Mouse (Mus musculus) lung, embryonic 15.5 days (tissue): Measurements from ENCODE around the gene Akap1. TPM values are rescaled to one million over a fixed set of nuclear protein-coding genes. Genes with fewer than 3 reads are reported as not detected.
A peak's percentile ranks its signal among the peaks of the same experiment; 100 is the strongest.

Experiments
- ATAC-seq: fragments of 200-750 bp; cut with Nextera tagmentation; 2 replicates; pipeline ENCODE4 v1.8.0; 2017; ENCODE audit warnings: moderate number of reproducible peaks, borderline replicate concordance; ENCODE audit not compliant: low FRiP score, low TSS enrichment; ENCODE audit errors: extremely low read depth
- H3K27ac ChIP-seq: fragments of 300-500 bp; sonication (generic); 2 replicates; pipeline ENCODE4 v1.5.1; 2015; ENCODE audit warnings: moderate library complexity, mild to moderate bottlenecking, inconsistent platforms
- H3K27me3 ChIP-seq: fragments of 300-500 bp; sonication (generic); 2 replicates; pipeline ENCODE4 v1.6.1; 2015; ENCODE audit warnings: inconsistent platforms
- H3K36me3 ChIP-seq: fragments of 300-500 bp; sonication (generic); 2 replicates; pipeline ENCODE4 v1.6.1; 2015; ENCODE audit warnings: inconsistent platforms
- H3K4me1 ChIP-seq: fragments of 300-500 bp; sonication (generic); 2 replicates; pipeline ENCODE4 v1.6.1; 2015; ENCODE audit warnings: inconsistent platforms
- H3K4me2 ChIP-seq: fragments of 300-500 bp; sonication (generic); 2 replicates; pipeline ENCODE4 v1.6.1; 2015; ENCODE audit warnings: inconsistent platforms, mild to moderate bottlenecking, moderate library complexity
- H3K4me3 ChIP-seq: fragments of 300-500 bp; sonication (generic); 2 replicates; pipeline ENCODE4 v1.5.1; 2015; ENCODE audit warnings: mild to moderate bottlenecking, inconsistent platforms
- H3K9ac ChIP-seq: fragments of 300-500 bp; sonication (generic); 2 replicates; pipeline ENCODE4 v1.6.1; 2015; ENCODE audit warnings: inconsistent platforms
- H3K9me3 ChIP-seq: fragments of 300-500 bp; sonication (generic); 2 replicates; pipeline ENCODE4 v1.6.1; 2016; ENCODE audit warnings: inconsistent platforms
- WGBS: fragments of 180-500 bp; shearing (Covaris S2); methylation state at CpG from one replicate; pipeline ENCODE4 v1.1.7; 2015; 5-methylcytosine and 5-hydroxymethylcytosine counted together
- polyA plus RNA-seq: library from polyadenylated mRNA; unstranded; fragments of >200 nt; fragmentation: Nextera tagmentation; extraction: Ambion mirVana; gene quantifications from 2 replicates; pipeline ENCODE4 v1.2.1, GENCODE M21; 2015

Akap1 gene
- 18.3 and 18.8 TPM in 2 replicates for polyA plus RNA-seq

DNA sequence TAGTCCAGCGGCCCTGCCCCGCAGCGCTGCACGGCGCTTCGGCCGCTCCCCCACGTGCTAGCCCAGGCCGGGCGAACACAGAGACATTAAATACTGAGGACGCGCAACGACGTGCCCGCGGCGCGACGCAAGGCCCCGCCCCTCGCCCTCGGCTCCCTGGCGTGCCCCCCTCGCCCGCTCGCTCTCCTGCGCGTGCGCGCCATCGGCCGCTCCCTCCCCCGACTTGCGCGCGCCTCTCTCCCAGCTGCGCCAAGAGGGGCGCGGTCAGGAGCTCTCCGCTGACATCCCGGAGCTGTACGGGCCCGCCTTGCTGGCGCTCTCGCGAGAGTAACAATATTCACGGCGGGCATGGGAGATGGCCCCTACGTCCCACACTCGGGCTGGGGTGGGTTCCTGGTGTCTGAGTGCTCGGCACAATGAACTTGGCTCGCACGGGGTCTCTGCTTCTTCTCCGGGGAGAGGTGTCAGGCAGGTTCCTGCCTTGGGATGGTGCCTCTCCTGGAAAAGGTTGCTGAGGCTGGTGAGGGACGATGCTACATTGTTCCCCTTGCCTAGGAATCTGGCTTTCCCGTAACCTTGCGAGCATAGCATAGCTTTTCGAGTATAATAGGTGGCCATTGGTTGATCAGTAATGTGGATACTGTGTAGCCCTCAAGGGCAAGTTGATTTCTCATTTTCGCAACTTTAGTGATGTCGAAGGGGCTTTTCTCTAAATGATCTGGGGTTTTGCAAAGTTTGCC is at the start of gene Akap1:
Gene Akap1 (minus strand): TSS at position 129 of the 740 bp plus-strand sequence.
- 2% methylated on average over 58 of the region's 60 CpGs for WGBS
- Histone ChIP-seq H3K4me1 (peaks cover 24% of the 10 kb centered on the region), H3K4me2 (peak within 1 kb of the TSS; percentile 99), H3K27ac (peak within 1 kb of the TSS; percentile 84), H3K9ac (peak within 1 kb of the TSS; percentile 69), H3K9me3 (no peaks in the 10 kb centered on the region), H3K4me3 (peak within 1 kb of the TSS; percentile 79), H3K27me3 (no peaks in the 10 kb centered on the region), H3K36me3 (no peaks in the 10 kb centered on the region)
- ATAC-seq, result peak; percentile 98

DNA sequence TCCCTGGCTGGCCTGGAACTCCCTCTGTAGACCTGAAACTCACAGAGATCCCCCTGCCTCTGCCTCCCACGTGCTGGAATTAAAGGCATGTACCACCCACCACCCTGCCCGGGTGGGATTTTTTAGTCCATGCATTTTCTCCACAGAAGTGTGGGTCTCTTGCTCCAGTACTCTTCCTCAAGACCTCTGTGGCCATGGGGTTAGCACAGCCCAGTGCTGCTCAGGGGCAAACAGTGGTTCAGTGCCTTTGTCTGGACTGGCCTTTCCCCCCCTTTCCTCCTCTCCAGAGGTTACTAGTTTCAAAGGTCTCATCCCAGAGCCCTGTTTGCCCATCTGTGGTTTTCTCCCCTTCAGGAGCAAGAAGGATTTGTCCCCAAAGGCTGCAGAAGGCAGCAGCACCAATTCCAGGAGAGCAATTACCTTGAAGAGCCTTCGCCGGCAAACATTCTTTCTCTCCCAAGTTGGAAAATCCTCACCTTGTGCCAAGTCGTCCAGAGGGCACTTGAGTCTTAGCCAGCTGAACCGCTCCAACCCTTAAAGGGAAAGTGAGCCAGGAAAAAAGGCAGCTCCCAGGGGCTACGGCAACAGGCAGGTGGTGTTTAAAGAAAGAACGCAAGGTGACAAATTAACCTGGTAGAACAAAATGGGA is 45.1 kb upstream of the Akap1 start:
- no peaks in the 10 kb centered on the region for H3K36me3 ChIP-seq
- ATAC-seq, result peak; percentile 59; the same call in 1 of the 2 replicates
- H3K4me1 ChIP-seq, result peaks cover 5% of the 10 kb centered on the region; the same call in 1 of the 2 replicates
- H3K9ac ChIP-seq, result no peak overlapping the region
- no peak overlapping the region for H3K4me2 ChIP-seq
- no peak overlapping the region for H3K4me3 ChIP-seq
- peak overlapping the region; percentile 90 for H3K27ac ChIP-seq
- H3K27me3 ChIP-seq, result no peaks in the 10 kb centered on the region
- H3K9me3 ChIP-seq, result no peaks in the 10 kb centered on the region
- 54% methylated on average over 8 of the region's 8 CpGs for WGBS

DNA sequence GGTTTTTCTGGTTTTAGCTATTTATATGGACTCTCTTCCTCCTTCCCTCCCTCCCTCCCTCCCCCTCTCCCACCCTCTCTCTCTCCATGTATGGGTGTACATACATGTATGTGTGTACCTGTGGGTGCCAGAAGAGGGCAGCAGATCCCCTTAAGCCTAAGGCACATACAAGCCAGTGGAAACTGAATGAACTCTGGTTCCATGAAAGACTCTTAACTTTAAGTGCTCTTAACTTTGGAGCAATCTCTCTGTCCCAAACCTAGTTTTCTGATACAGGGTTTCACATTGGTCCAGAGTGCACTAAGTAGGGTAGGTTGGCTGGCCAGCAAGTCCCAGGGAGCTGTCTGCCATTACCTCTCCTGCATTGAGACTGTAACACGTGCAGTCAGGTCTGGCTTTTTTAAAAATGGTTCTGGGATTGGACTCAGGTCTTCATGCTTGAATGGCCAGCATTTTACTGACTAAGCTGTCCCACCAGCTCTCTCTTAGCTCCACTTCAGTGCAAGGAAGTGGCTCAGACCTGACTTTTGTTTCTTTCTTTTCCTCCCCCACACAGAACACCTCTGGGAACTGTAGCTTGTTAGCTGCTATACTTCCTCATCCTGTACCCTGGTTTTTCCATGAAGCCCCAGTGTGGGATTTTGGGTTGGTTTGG is 44.3 kb upstream of the Akap1 start:
- WGBS, result 76% methylated on average over 1 of the region's 1 CpGs
- H3K27ac ChIP-seq, result peak overlapping the region; percentile 90
- 0 out of 2 replicates have a peak, but pooled peaks have one; percentile 57 for ATAC-seq
- H3K4me1 ChIP-seq, result peaks cover 5% of the 10 kb centered on the region; the same call in 1 of the 2 replicates
- H3K9me3 ChIP-seq, result no peaks in the 10 kb centered on the region
- no peak overlapping the region for H3K9ac ChIP-seq
- H3K4me3 ChIP-seq, result no peak overlapping the region
- H3K27me3 ChIP-seq, result no peaks in the 10 kb centered on the region
- no peak overlapping the region for H3K4me2 ChIP-seq
- no peaks in the 10 kb centered on the region for H3K36me3 ChIP-seq

DNA sequence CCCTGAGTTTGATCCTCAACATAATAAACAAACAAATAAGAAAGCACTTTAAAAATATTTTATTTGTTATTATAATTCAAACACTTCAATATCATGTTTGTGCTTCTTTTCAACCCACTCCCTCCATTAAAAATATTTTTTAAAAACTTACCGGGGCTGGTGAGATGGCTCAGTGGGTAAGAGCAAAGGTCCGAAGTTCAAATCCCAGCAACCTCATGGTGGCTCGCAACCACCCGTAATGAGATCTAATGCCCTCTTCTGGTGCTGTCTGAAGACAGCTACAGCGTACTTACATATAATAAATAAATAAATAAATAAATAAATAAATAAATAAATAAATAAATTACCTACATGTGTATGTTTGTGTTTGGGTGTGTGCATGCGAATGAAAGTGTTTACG is 43.5 kb upstream of the Akap1 start:
- Histone ChIP-seq H3K4me2 (no peak overlapping the region), H3K36me3 (no peaks in the 10 kb centered on the region), H3K9ac (no peak overlapping the region), H3K27ac (no peak overlapping the region), H3K4me3 (no peak overlapping the region), H3K4me1 (peaks cover 5% of the 10 kb centered on the region; the same call in 1 of the 2 replicates), H3K9me3 (no peaks in the 10 kb centered on the region), H3K27me3 (no peaks in the 10 kb centered on the region)
- ATAC-seq, result no peak
- 92% methylated on average over 7 of the region's 7 CpGs for WGBS

DNA sequence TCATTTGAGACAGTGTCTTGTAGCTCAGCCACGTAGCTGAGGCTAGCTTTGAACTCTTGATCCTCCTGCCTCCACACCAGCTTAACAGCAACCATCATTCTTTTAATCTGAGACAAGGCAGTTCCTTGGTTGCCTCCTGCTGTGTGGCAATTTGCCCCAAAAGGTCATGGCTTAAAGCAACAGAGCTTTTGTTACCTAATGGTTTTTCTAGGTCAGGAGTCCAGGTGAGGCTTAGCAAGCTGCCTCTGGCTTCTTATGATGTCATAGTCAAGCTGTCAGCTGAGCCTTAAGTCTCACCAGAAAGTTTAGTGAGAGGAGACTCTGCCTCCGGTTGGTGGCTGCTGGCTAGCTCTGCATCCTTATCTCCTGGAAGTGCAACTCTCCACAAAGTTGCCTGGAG is 41.2 kb upstream of the Akap1 start:
- H3K9ac ChIP-seq, result no peak overlapping the region
- H3K4me3 ChIP-seq, result no peak overlapping the region
- whole genome bisulfite sequencing, result 15% methylated on average over 2 of the region's 2 CpGs
- H3K4me1 ChIP-seq, result peaks cover 19% of the 10 kb centered on the region
- no peak for ATAC-seq
- no peaks in the 10 kb centered on the region for H3K36me3 ChIP-seq
- no peaks in the 10 kb centered on the region for H3K9me3 ChIP-seq
- H3K27ac ChIP-seq, result no peak overlapping the region
- no peak overlapping the region for H3K4me2 ChIP-seq
- no peaks in the 10 kb centered on the region for H3K27me3 ChIP-seq

DNA sequence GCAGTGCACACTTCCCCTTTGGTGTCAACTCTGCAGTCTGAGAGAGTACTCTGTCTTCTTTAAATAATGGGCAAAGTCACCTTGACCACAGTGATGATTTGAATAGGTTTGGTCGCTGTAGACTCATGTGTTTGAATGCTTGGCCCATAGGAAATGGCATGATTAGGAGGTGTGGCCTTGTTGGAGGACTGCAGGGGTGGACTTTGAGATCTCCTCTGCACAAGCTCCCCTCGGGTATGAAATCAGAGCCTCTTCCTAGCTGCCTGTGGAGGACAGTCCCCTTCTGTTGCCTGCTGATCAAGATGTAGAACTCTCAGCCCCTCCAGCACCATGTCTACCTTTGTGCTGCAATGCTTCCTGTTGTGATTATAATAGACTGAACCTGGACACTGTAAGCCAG is 39.7 kb upstream of the Akap1 start:
- H3K4me2 ChIP-seq, result no peak overlapping the region
- H3K4me3 ChIP-seq, result no peak overlapping the region
- H3K9ac ChIP-seq, result no peak overlapping the region
- no peak overlapping the region for H3K27ac ChIP-seq
- H3K4me1 ChIP-seq, result peaks cover 14% of the 10 kb centered on the region
- whole genome bisulfite sequencing, result 64% methylated on average over 2 of the region's 2 CpGs
- no peaks in the 10 kb centered on the region for H3K36me3 ChIP-seq
- no peak for ATAC-seq
- no peaks in the 10 kb centered on the region for H3K9me3 ChIP-seq
- H3K27me3 ChIP-seq, result no peaks in the 10 kb centered on the region

DNA sequence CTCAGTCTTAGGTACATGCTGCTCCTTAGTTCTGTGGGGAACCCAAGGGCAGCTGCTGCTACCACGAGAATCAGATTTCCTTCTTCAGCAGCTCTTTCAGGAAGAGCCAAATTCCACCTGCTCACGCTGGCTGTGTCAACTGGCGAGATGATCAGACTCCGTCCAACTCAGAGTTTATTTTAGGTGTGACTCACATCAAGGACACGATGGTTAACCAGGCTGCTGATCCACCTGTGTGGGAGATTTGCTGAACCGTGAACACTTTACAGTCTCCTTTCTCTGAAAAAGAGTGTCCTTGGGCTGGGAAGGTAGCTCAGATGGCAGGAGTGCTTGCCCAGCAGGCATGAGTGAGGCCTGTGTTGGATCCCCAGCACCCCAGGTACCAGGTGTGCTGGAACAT is 38.4 kb upstream of the Akap1 start:
- H3K4me1 ChIP-seq, result peaks cover 17% of the 10 kb centered on the region
- 72% methylated on average over 6 of the region's 6 CpGs for WGBS
- no peak overlapping the region for H3K4me2 ChIP-seq
- H3K27ac ChIP-seq, result no peak overlapping the region
- H3K27me3 ChIP-seq, result no peaks in the 10 kb centered on the region
- no peak overlapping the region for H3K9ac ChIP-seq
- no peaks in the 10 kb centered on the region for H3K9me3 ChIP-seq
- ATAC-seq, result no peak
- no peaks in the 10 kb centered on the region for H3K36me3 ChIP-seq
- no peak overlapping the region for H3K4me3 ChIP-seq

DNA sequence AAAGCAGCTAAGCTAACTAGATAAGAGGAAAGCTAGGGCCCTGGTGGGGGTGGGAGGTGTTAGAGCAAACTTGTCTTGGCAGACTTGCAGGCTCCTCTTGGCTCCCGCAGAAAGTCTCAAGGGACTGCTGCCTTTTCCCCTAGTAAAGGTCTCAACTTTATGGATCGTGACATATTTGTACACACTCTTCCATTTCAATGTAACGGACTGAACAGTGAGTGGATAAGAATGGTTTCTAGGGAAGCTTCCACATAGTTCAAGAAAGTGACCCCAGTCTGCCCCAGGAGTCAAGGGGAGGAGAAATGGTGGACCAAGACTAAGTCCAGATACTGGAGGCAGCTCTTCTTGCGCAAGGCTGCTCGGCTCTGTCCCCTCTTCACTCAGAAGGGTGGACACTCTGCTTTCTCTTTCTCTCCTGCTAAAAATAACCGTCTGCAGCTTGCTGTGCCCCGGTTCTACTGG is 37.0 kb upstream of the Akap1 start:
- no peaks in the 10 kb centered on the region for H3K9me3 ChIP-seq
- peak; percentile 79 for ATAC-seq
- H3K9ac ChIP-seq, result no peak overlapping the region
- peak overlapping the region; percentile 10; the same call in 1 of the 2 replicates for H3K4me2 ChIP-seq
- no peaks in the 10 kb centered on the region for H3K27me3 ChIP-seq
- peaks cover 24% of the 10 kb centered on the region for H3K4me1 ChIP-seq
- no peaks in the 10 kb centered on the region for H3K36me3 ChIP-seq
- 27% methylated on average over 7 of the region's 7 CpGs for WGBS
- peak overlapping the region; percentile 54 for H3K27ac ChIP-seq
- no peak overlapping the region for H3K4me3 ChIP-seq

DNA sequence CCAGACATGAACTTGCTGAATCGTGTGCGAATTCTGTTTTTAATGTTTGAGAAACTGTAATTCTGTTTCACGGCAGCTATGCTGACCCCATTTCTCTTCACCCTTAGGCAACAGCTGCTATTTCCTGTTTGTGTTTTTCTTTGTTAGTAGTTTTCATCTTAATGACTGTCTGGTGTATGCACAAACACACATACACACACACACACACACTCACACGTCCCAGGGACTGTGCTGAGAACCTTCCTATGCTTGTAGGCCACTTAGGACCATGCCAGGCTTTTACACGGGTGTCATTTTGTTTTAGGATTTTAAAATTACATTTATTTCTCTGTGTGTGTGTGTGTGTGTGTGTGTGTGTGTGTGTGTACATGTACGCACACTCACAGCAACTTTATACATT is 35.2 kb upstream of the Akap1 start:
- H3K4me2 ChIP-seq, result no peak overlapping the region
- no peak for ATAC-seq
- no peak overlapping the region for H3K4me3 ChIP-seq
- no peak overlapping the region for H3K9ac ChIP-seq
- H3K27ac ChIP-seq, result no peak overlapping the region
- H3K27me3 ChIP-seq, result no peaks in the 10 kb centered on the region
- H3K9me3 ChIP-seq, result no peaks in the 10 kb centered on the region
- 85% methylated on average over 6 of the region's 6 CpGs for WGBS
- no peaks in the 10 kb centered on the region for H3K36me3 ChIP-seq
- H3K4me1 ChIP-seq, result peaks cover 24% of the 10 kb centered on the region

DNA sequence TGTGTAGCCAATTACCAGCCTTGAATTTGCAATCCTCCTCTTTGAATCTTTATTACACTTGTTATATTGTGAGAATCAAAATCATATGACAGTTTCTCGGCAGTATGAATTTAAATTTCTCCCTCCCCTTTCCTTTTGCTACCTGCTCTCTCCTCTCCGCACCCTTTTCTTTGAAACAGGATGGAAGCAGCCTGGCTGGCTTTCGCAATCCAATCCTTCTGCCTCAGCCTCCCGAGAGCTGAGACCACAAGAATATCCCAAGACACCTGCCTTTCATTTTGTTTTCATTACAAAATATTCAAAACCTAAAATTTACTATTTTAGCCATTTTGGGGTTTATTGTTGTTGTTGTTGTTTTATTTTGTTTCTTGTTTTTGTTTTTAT is 34.0 kb upstream of the Akap1 start:
- 71% methylated on average over 4 of the region's 4 CpGs for WGBS
- ATAC-seq, result no peak
- H3K27ac ChIP-seq, result no peak overlapping the region

DNA sequence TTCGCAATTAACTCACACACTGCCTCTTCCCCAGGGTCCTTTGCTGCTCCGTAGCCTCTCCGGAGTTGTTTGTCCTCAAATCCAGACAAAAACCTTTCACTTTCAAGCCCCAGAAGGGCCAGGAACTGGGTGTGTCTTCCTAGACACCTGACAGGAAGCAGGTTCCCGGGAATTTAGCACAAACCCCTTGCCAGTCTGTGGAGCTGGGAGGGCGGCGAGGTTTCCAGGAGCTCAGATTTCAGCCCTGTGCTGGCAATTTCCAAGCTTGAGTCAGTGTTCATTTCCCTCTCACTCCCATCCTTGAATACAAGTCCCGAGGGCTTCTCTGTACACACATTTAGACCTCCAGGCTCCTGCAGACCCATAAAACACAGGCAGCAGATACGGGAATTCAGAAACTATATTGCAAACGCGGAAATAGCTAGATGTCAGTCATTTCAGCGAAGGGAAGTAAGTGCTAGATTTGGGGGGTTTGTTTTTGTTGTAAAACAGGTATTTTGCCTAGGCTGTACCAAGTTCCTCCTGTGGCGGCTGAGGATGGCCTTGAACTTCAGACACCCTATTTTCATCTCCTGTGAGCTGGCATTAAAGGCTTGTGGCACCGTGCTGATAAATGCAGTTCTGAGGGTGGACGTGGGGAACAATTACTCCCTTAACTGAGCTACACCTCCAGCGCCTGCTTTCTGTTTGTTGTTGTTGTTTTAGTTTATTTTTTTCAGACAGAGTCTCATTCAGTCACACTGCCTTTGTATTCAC is 33.4 kb upstream of the Akap1 start:
- Histone ChIP-seq H3K27ac (peak overlapping the region; percentile 67), H3K27me3 (no peaks in the 10 kb centered on the region), H3K36me3 (no peaks in the 10 kb centered on the region), H3K9me3 (no peaks in the 10 kb centered on the region), H3K4me2 (peak overlapping the region; percentile 44), H3K4me1 (peaks cover 24% of the 10 kb centered on the region), H3K9ac (no peak overlapping the region), H3K4me3 (peak overlapping the region; percentile 16)
- no peak for ATAC-seq
- WGBS, result 37% methylated on average over 15 of the region's 15 CpGs

More for the DNA sequence above, 34.0 kb upstream of the Akap1 start:
- Histone ChIP-seq H3K4me1 (peaks cover 24% of the 10 kb centered on the region), H3K9me3 (no peaks in the 10 kb centered on the region), H3K36me3 (no peaks in the 10 kb centered on the region), H3K4me2 (no peak overlapping the region), H3K9ac (no peak overlapping the region), H3K4me3 (no peak overlapping the region), H3K27me3 (no peaks in the 10 kb centered on the region)
